Mouse (Mus musculus) kidney, adult 9 months (tissue): ENCODE results near the gene Tiam1.

ENCODE experiments used
- DNase-seq: peaks from one replicate; pipeline ENCODE4 v3.0.0; 2022

Tiam1 gene

DNA sequence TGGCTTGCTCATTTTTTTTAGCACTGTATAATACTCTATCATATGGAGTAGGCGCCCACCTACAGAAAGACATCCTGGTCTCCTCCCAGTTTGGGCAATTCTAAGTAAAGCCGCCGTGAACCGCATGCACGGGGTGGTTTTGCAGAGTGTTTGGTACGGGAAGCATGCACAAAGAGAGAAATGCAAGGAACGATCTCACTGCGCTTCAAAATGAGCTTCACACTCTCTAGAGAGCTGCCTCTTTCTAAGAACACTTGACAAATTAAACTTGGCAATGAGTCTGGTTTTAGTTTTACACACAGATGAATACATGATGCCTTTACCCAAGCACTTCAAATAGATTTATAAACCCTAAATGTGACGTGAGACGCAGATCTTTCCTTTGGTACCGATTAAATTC lies 196.8 kb downstream of the Tiam1 start:
- DNase-seq = no peak

DNA sequence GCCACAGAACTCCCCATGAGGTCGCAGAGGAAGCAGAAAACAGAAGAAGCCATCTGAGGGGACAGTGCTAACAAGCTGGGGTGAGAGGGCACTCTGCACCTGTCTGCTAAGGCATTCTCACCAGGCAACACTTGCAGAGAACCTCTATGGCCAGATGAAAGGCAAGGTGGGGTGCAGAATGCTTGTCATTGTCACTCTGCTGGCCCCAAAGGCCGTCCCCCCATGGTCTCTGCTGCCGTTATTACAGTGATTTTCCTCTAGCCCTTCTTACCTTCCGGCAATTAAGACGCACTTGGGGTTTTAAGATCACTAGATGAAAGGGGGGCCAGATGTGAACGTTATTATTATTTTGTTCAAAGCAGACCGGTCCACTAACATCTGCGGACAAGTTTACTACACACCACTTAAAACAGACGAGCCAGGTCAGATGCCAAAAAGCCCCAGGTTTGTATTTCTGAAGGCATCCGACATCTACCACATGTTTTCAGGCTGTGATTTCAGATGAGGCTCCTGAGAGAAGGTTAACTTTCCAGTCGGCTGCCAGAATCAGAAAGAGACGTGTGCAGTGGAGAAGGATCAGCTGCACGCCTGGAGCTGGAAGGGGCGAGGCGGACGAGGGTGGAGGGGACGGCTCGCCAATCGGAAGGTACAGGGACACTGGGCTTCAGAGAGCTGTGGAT lies 198.8 kb downstream of the Tiam1 start:
- no peak for DNase-seq

DNA sequence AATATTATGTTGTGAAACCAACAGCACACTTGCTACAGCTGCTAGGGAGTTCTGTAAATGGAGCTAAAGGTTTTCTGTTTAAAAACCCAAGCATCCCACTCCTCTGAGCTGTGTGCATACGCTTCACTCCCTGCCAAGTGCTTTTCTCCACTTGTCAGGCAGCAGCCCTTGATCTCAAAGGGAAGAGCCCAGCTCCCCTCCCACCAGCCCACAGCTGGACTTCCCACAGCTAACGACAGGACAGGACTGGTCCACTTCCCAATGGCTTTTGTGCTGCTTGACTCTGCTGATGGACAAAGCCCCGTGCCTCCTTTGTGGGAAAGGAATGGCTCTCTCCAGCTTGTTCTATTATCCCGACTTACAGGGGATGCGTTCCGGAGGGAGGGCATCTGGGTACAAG lies 199.5 kb downstream of the Tiam1 start:
- DNase-seq = no peak

DNA sequence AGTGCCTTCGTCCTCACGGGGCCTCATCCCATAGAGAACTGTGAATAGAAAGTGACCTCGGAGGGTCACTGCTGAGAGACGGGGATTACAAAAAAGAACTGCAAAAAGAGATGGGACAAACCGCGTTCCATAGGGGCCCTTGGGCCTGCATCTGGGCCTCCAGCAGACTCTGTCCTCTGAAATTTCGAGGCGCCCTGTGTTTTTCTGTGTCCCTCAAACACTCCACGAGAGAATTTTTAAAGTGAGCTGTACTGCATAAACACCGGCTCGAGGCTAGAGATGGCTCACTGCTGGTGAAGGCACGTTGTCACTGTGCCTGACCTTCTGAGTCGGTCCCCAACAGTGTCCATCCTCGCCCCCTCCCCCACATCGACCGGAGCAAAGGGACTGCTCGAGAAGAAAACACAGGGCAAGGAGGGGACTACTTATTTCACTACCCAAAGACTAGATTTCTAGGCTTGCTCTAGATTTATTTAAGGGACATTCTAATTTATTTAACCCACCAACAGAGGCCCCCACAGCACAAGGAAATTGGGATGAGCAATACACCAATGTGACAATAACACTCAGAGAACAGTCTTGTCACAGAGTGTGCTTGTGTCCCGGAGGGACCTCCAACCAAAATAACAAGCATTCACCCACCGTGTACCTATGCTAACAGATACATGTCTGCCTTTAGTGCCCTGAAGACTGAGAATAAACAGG lies 200.2 kb downstream of the Tiam1 start:
- peak; percentile 18 for DNase-seq

DNA sequence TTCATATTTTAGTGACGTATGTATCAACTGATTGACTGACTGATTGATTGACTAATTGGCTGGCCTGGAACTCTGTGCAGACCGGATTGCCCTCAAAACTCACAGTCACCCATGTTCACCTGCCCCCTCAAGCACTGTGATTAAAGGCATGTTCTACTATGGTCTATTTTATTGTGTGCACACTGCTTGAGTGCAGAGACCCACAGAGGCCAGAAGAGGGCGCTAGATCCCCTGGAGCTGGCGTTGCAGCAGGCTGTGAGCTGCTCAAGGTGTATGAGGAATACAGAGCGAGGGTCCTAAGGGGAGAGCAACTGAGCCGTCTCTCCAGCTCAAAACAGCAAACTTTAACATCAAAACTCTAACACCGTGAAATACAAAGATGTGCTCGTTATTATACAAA lies 202.9 kb downstream of the Tiam1 start:
- no peak for DNase-seq

DNA sequence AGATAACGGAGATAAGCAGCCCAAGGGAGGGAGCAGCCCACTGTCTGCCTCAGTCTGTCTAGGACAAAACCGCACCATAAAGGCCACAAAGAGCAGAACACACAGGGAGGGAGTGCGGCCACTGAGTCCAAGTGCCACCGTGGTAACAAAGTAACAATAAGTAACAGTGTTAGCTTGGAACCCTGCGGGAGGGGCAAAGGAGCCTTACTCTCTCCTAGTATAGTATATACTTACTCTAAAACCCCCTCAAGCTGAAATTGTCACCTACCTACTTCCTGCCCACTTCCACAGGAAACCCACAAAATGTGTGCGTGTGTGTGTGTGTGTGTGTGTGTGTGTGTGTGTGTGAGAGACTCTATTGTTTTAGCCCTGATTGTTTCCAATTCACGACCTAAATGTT lies 205.3 kb downstream of the Tiam1 start:
- DNase-seq = no peak

DNA sequence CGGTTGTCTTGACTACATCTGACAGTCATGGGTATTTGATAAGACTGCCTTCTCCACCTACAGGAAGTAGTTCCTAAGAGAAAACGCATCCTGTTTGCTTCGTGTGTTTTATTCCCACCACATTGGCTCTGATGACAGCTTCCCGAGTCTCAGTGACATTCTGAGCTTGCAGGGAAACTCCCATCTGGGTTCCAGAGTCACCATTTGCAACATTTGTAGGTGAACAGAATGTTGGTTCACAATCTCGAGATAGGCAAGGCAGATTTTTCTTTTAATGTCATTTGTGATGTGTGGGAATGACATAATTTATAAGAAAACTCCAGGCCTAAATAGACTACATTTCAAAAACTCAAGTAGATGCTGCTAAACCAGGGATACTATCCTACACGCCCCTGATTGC lies 207.0 kb downstream of the Tiam1 start:
- DNase-seq = no peak

DNA sequence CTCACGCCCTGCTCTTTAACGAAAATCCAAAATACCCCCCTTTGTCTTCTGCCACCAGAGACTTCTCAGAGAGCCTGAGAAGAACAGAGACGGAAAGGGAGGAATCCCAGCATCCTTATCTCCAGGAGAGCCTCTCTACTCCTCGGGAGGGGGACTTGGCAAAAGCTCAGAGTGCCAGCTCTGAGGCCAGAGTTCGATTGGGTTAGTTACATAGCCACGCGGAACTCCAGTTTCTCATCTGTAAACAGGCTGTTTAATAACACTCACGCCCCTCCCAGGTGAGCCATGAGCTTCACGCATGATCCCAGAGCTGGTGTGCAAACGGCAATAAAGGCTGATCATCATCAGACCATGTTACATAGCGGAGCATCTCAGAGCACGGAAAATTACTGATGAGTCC lies 208.2 kb downstream of the Tiam1 start:
- peak; percentile 14 for DNase-seq

DNA sequence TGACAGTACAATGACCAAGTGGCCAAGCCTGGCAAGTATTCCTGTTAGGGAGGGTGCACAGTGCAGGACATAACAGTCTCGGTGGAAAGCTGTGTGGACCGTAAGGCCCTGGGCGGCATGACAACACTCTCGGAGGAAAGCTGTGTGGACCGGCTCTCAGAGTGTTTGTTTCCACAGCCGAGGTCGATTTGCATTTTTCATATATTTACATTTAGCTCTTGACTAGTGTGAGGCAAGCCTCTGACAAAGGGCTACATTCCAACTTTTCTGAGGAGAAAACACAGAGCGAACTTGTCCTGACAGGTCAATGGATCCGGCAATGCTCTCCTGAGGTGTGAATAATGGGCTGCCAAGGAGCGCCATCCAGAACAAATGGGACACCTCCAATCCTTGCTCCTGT lies 209.0 kb downstream of the Tiam1 start:
- DNase-seq = no peak

DNA sequence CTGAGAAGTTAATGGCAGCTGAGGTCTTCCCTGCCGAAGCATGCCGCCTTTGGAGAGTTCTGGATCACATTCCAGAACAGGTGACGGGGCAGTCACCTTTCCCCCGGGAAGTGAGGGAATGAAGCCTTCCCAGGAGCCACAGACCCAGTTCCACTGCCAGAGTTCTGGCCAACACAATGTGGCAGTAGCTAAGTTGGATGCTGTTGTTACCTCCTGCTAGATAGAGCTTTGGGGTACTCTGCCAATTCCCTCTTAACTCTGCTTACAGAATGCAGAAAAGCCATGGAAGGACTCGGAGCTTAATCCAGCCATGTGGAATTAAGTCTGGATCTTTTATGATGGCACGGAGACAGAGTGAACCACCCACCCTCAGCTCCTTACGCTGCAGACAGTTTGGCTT lies 209.6 kb downstream of the Tiam1 start:
- no peak for DNase-seq

DNA sequence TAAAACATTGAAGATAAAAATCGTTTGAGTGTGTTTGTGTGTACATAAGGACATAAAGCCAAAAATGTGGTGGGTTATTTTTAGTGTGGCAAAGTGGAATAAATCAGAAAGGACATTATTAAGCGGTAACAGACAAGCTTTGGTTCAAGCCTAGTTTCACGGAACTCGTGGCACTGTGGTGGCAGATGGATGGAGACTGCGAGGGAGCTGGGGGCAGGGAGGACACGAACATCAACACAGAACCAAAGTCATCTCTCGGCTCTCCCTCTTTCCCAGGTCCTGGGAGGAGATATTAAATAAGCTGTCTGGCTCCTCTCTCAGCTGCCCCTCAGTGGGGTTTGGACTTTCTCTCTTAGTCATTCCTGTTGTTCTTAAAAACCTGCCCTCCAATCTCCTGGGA lies 215.0 kb downstream of the Tiam1 start:
- no peak for DNase-seq

DNA sequence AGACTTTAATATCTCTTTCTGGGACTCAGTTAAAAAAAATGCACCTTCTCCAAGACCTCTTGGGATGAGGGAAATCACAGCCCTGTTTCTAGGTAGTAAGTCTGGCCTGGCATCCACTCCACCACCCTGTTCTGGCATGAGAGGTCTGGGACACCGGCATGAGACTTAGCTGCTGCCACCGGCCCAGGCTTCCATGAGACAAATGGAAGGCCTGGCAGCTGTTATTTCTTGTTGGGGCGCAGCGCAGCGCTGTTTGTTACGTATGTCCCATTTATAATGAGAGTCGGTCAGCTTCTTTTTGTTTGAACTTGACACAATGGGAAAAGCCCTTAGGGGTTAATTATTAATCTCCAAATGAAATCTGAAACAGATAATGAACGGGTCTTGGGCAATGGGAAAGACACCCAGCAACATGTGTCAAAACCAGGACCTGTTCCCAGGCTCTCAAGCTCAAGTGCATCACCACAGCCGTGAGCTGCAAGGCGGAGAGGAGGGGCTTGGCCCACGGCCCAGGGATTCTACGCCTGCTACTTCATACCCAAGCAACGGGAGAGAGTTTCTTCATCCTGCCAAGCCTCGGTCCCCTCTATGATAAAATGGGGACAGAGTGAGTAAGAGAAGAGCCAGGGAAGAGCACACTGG lies 219.2 kb downstream of the Tiam1 start:
- no peak for DNase-seq

DNA sequence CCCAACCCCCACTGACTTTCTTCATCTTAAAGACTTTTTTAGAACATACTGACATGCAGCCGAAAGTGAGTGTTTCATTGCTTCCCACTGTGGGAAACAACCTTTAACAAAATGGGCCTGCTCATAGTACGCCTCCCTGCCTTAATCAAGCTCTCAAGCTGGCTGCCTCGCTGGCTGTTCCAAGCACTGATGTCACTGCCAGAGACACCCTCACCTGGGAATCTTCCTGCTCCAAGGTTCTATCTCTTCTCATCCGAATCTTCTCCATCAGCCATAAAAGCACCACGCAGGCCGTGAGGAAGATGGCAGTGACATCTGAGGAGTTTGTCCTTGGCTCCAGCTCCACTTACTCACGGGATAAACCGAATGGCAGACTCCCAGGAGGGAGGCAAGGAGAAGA lies 220.3 kb downstream of the Tiam1 start:
- DNase-seq = no peak

DNA sequence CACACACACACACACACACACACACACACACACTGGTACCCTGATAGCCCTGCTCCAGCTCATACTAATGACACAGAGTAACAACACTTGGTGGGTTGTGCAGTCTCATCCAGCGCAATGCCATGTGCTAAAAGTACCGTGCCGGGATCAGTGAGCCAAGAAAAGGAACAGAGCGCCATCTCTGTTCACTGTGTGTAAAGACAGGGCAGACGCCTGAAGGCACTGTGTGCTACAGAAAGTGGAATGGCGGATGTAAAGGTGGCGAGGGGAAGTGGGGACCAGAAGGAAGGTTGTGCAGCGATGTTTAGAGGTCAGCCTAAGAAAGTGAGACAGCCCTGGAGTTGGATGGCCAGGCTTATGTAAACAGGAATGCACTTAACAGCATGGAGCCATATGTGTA lies 221.1 kb downstream of the Tiam1 start:
- DNase-seq = no peak

DNA sequence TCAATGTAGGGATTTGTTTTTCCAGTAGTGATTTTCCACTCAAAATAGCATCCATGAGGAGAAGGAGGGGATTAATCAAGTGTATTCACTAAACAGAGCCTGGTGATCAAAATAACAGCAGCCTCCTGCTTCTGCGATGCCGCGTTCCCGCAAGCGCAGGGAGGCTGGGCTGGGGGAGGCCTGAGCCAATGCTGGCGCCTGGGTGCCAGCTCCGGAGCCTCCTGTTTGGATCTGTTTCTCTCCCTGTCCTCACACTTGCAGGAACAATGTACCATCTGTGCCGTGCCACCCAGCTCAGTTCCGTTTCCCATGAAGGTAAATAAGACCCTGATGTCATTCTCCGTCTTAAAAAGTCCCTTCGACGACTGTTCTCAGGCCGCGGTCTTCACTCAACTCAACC lies 222.2 kb downstream of the Tiam1 start:
- no peak for DNase-seq

DNA sequence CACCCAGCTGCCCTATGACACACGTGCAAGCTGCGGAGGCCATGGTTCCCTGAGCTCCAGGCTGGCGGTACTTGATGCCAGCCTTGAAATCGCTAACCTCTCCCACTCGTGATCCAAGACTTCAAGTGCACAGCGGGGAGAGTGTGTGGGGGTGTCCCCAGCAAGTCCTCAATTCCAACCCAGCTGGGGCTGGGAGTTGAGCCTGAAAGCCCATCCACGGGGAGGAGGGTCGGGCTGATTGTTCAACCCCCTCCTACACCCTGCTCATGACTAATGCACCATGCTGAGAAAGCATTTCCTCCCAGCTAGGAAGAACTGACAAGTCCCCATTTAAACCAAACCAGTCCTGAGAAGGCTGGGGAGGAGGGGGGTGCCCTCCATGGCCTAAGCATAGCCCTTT lies 223.2 kb downstream of the Tiam1 start:
- DNase-seq = no peak

DNA sequence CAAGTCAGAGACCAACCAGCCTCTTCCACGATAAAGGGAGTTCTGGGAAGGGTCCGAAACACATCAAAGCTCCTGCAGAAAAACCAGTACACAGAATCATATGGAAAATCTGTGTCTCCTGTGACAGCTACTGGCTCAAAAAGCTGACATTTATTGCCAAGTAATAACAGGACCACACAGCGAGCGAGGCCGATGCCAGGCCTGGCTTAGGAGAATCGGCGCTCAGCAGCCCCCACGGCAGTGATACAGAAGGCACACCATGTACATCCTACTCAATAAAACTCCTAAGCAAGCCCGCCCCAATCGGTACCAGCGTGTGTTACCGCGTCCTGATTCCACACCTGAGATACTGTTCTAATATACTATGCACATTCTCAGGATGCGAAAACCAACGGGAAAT lies 226.2 kb downstream of the Tiam1 start:
- DNase-seq = no peak

DNA sequence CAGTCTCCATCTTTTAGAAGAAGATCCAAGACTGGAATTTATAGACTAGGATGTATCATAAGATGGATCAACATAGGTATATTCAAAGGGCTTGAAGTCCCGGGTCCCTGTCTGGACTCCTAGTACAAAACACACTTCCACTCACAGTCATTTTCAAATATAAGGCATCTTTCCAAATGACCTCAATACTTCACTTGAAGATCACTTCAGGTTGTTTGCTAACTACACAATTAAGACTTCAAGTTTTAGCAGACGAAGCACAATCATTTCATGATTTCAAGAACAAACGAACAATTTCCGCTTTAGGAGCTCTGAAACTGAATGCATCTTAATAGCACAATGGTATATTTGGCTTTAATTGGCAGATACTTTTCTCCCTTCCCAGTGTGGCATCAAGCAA lies 228.6 kb downstream of the Tiam1 start:
- DNase-seq = no peak

DNA sequence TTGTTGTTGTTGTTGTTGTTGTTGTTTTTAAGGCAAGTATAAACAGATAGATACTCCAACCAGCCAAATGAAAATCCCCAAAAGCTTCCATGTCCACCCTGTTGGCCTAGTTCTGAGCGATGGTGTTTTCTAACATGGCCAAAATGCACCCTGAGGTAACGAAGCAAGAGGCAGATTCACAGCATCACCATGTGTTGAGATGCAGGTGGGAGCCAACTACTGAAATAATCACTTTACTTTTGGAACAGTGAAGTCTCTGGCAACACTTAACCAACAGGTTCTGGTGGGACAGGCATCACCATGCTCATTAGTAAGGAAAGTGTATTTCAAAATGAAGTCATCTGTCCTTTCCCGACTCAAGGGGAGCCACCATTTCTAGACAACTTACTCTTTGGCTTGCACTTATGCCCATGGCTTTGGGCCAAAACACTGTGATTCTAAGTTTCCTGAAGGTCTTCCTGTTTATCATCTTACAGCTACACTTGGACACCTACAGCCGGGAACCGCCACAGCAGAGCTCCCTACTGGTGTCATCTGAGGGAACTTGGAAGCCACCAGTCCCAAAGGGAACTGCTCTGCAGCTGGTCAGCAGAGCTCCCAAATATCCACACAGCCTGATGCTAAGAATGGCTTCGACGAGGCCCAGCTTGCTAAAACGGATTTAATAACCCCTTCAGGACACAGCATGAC lies 230.7 kb downstream of the Tiam1 start:
- no peak for DNase-seq

DNA sequence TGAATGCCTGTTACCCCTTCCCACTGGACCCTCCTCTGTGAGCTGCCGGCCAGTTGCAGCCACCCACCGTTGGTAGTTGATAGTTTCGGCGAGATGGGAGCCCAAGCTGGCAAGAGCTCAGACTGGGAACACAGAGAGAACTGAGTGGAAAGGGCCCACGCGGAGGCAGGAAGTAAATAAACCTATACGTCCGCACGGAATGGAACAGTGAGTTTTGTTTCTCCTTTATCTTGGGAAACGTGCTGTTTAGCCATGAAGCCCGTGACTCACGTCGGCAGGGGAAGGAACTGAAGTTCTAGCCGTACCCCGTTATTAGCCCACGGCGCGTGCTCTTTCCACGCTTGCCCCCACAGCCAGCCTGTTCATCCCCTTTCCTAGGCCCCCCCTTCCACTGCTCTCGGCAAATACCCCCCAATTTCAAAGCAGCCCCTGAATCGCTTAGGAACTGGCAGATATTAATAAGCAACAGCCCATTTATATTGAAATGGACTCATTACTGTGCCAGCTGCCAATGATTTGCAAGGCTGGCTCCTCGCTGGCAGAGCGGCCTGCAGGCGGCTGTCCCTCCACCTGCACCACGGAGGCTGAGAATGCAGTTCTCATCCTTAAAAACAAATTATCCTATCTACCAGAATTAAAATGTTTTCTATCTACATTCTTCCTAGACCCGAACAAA lies 234.0 kb downstream of the Tiam1 start:
- DNase-seq = no peak

DNA sequence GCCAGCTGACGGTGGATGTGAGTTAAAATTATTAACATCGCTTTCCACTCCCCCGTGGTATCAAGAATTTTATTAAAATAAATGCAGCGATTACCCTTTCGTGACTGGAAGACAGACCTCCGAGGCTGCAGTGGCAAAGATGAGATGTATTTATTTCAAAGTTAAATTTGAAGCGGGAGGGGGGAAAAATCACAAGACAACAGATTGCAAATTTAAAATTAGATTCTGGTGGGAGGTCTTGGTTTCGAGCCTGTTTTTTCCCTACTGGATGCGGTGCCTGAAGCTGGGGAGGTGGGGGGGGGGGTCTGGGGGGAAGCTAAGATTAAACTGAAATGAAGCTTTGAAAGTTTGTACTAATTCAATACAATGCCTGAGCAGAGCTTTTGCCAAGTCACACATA lies 235.9 kb downstream of the Tiam1 start:
- no peak for DNase-seq

DNA sequence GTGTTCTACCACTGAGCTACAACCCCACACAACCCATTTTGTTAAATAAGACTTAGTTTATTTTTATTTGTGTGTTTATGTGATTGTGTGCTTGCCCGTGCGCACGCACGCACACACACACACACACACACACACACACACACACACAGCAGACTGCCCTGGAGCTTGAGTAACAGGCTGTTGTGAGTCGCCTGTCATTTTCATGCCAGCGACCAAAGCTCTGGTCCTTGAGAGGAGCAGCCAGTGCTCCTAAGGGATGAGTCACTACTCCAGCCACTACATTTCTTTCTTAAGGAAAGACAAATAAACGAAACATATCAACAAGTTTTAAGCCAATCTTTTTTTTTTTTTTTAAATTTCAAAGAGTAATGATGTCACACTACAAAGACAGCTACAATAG lies 236.7 kb downstream of the Tiam1 start:
- no peak for DNase-seq

DNA sequence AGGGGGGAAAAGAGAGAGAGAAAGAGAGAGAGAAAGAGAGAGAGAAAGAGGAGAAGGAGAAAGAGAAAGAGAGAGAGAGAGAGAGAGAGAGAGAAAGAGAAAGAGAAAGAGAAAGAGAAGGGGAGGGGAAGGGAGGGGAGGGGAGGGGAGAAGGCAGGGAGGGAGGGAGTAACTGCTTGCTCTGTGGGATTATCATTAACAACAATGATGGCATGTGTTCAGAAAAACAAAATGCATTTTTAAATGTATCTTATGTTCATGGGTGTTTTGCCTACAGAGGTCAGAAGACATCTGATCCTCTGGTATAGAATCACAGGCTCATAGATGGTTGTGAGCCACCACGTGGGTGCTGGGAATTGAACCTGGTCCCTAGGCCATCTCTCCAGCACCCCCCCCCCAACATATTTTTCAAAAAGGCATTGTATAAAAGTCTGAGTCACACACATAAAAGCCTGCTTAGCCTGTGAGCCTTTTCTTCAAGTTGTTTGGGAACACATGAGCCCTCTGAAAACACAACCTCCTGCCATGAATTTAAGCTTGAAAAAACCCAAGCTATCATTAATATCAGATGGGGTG lies 237.8 kb downstream of the Tiam1 start:
- no peak for DNase-seq
